Mouse (Mus musculus) cerebellum, postnatal 14 days (tissue): Measurements from ENCODE around the gene Pdcd4.

Source experiments
- DNase-seq, 2 experiments: peaks; one replicate each; pipeline ENCODE4 v3.0.0; 2021; ENCODE audit warnings: mixed read lengths in 2 of 2

Gene Pdcd4

GRCm38 (mm10) chr19:53872994-53873713, 18.9 kb upstream of the Pdcd4 start:
- no peak for DNase-seq

GRCm38 (mm10) chr19:53875246-53875645, 16.8 kb upstream of the Pdcd4 start:
- no peak for DNase-seq

GRCm38 (mm10) chr19:53877779-53878178, 14.3 kb upstream of the Pdcd4 start:
- DNase-seq = no peak

- DNase-seq = no peak
These were observed 11.6 kb upstream of the Pdcd4 start for GRCm38 (mm10) chr19:53880460-53880859.

- DNase-seq = no peak
These were observed 10.2 kb upstream of the Pdcd4 start for GRCm38 (mm10) chr19:53881786-53882185.

GRCm38 (mm10) chr19:53885450-53885849, 6.6 kb upstream of the Pdcd4 start:
- no peak for DNase-seq

GRCm38 (mm10) chr19:53886576-53887370, 5.3 kb upstream of the Pdcd4 start:
- peak; percentile 70 to 80 for DNase-seq

- DNase-seq = no peak
These were observed 4.2 kb upstream of the Pdcd4 start for GRCm38 (mm10) chr19:53887822-53888221.

- no peak for DNase-seq
These were observed 3.7 kb upstream of the Pdcd4 start for GRCm38 (mm10) chr19:53888331-53888730.

- DNase-seq = no peak
These were observed 2.5 kb upstream of the Pdcd4 start for GRCm38 (mm10) chr19:53889555-53889954.

- no peak for DNase-seq
These were observed 1.8 kb upstream of the Pdcd4 start for GRCm38 (mm10) chr19:53890274-53890673.

- no peak for DNase-seq
These were observed 1.2 kb upstream of the Pdcd4 start for GRCm38 (mm10) chr19:53890781-53891251.

- no peak for DNase-seq
These were observed 462 bp upstream of the Pdcd4 start for GRCm38 (mm10) chr19:53891569-53891968.

- DNase-seq = no peak
These were observed 868 bp downstream of the Pdcd4 start for GRCm38 (mm10) chr19:53892838-53893359.

- no peak for DNase-seq
These were observed 1.7 kb downstream of the Pdcd4 start for GRCm38 (mm10) chr19:53893711-53894171.

- DNase-seq = no peak
These were observed 2.6 kb downstream of the Pdcd4 start for GRCm38 (mm10) chr19:53894538-53895121.

GRCm38 (mm10) chr19:53898046-53898445, 6.0 kb downstream of the Pdcd4 start:
- DNase-seq = no peak

- no peak for DNase-seq
These were observed 6.5 kb downstream of the Pdcd4 start for GRCm38 (mm10) chr19:53898498-53898897.

GRCm38 (mm10) chr19:53898970-53899900, 7.2 kb downstream of the Pdcd4 start:
- DNase-seq = no peak

- DNase-seq = no peak
These were observed 8.0 kb downstream of the Pdcd4 start for GRCm38 (mm10) chr19:53899941-53900610.

- DNase-seq = peak; percentile 19 to 26
These were observed 10.1 kb downstream of the Pdcd4 start for GRCm38 (mm10) chr19:53901931-53902738.
